Mouse (Mus musculus) gastrocnemius, postnatal 36 days (tissue): ENCODE measurements around the gene Trappc10. TPM values are rescaled to one million over a fixed set of nuclear protein-coding genes. Genes with fewer than 3 reads are reported as not detected.

Experiments used
- DNase-seq, 2 experiments: peaks; one replicate each; pipeline ENCODE4 v3.0.0; 2022
- intact Hi-C: fragments of 180-260 bp; cut with DNase I; formaldehyde crosslinking; loops from one replicate; pipeline ENCODE4 v1.15.1; 2025
- long read RNA-seq, 2 experiments: library from polyadenylated mRNA; stranded (forward); transcript quantifications; one replicate each; pipeline ENCODE4 v2.0.0; 2021
- total RNA-seq, 2 experiments: library from RNA; stranded (reverse); gene quantifications; 2 replicates each; pipeline ENCODE4 v1.2.3; 2021

The Trappc10 gene
- total RNA-seq: 10 to 100 TPM; 32.7 to 33.1 TPM
- long read RNA-seq, experiment 1, partial matches to known transcripts: 1 of 5 reads
- long read RNA-seq, experiment 1, other reads (novel, unspliced or antisense): 4 of 5 reads
- long read RNA-seq, experiment 2, partial matches to known transcripts: 0 of 2 reads
- long read RNA-seq, experiment 2, other reads (novel, unspliced or antisense): 2 of 2 reads

DNA sequence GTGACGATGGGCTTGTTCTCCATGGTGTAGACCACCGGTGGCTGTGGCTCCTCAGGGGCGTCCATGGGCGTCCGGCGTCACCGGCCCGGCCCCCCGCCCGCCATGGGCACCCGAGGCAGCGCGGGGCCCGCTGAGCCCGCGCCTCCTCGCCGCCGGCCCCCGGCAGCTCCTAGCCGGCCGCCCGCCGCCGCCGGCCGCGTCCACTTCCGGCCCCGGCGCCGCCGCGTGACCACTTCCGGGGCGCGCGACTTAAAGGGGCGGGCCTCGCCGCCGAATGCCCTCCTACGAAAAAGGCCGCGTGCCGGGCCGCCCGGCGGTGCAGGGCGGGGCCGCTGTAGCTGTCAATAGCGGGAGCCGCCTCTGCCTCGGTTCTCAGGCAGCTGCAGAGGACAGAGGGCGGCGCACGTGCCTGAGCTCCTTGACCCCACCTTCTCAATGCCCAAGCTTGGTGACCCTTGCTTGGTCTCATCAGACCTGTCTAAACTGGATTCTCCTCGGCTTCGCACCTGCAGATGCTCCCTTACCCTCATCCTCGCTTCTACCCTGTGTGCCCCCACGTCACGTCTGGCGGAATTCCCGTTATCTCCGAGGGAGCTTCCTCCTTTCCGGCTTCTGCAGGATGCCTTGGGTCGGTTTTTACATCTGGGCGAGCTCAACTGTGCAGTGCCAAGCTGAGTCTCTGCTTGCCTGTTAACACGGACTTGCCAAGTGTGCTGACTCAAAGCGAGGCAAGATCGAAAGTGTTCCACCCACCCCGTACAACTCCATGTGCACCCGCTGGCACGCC, at the start of gene Trappc10:
TSS of gene Trappc10 (minus strand) at position 204 of the 787 bp plus-strand sequence.
- DNase-seq: peak; percentile 82 to 84
- intact Hi-C loops: no loop called here

DNA sequence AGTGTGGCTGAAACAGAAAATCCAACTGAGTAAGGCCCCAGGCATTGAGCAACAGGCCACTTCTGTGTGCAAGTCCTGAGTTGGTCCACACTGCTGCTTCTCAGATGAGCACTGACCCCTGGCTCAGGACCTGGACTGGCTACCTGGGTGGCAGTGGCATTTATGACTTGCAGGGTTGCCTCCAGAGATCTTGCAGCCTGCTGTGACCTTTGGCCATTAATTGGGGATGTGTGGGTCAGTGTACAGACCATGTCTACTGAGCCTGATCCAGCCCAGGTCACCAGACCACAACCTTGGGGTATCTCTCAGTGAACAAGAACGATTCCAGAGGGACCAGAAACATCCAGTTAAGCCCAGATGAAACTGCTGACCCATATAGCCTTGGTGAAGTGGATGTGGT, 49.1 kb upstream of the Trappc10 start:
- DNase-seq: no peak
- intact Hi-C loops: no loop called here

DNA sequence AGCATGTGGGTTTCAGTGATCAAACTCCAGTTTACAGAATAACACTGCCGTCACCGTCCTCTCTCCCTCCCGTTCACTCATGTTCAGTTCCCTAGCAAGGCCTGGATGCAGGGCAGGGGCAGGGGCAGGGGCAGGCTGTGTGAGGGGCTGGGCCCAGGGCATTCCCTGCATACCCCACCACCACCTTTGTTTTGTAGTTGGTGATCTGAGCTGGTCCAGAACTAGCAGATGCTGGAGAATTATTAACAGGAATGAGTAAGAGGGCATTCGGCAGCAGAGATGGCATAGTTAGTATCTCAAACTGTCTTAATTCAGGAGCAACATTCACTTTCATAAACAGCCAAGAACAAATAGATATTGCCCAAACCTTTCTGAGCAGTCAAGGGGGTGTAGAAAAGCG, 47.9 kb upstream of the Trappc10 start:
- intact Hi-C loops: no loop called here
- no peak for DNase-seq

DNA sequence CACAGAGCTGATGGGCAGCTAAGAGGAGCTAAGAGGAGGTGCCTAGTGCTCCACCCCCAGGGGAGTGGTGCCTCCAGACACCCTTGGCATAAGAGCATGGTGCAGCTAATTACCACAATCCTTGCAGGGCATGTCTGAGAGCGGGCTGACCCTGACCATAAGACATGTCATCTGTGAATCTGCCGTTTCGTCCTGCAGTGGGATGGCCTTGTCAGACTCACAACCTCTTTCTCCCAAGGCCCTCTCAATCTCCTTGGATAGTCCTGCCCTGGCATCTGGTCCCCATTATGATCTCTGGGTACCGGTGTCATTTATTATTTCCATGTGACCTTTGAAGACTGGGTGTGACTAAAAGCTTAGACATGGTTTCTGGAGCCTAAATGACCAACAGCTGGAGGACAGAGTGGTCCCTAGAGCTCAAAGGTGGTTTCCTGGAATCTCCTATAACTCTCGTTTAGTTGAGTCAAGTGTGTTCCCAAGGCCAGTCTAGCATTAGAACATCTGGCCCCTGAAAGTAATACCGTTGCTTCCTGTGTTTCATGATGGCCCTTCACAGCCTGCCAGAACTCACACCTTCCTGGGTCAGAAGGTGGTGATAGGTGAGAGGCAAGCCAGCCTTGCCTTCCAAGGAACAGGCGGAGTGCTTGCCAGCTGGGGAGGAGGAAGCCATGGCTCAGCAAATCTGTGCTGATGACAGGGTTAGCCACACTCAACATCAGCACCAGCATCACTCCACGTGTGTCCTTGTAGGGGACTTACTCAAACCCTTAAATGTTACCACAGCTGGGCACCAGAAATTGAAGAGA, 46.5 kb upstream of the Trappc10 start:
- intact Hi-C loops: no loop called here
- DNase-seq: no peak

DNA sequence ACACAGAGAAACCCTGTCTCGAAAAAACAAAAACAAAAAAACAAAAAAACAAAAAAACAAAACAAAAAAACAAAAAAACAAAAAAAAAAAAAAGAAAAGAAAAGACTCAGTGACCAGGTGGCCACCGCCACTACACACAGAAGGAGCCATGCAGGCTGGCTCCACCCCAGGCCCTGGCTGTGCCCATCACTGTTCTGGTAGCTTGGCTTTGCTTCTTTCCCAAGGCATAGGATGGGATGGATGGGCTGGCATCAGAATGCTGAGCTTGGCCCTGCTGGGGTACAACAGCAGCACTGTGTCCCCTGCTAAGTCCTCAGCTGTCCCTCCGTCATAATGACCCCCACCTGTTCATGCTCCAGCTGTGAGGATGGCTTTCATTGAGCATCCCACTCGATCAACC, 44.5 kb upstream of the Trappc10 start:
- intact Hi-C loops: no loop called here
- no peak for DNase-seq

DNA sequence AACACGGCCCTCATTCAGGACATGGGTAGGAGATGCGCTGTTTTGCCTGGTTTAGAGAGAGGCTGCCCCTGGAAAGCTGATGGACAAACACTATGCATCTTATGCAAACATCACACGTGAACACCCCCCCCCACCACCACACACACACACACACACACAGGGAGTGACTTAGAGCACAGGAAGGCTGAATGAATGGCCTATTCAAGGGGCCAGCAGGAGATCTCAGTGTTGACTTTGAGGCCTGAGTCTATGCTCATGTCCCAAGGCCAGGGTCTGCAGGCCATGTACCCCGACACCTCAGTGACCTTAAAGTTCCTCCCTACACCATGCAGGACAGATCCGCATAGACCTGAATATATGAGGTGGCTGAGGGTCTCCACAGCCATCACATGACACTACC, 43.7 kb upstream of the Trappc10 start:
- intact Hi-C loops: no loop called here
- no peak for DNase-seq

DNA sequence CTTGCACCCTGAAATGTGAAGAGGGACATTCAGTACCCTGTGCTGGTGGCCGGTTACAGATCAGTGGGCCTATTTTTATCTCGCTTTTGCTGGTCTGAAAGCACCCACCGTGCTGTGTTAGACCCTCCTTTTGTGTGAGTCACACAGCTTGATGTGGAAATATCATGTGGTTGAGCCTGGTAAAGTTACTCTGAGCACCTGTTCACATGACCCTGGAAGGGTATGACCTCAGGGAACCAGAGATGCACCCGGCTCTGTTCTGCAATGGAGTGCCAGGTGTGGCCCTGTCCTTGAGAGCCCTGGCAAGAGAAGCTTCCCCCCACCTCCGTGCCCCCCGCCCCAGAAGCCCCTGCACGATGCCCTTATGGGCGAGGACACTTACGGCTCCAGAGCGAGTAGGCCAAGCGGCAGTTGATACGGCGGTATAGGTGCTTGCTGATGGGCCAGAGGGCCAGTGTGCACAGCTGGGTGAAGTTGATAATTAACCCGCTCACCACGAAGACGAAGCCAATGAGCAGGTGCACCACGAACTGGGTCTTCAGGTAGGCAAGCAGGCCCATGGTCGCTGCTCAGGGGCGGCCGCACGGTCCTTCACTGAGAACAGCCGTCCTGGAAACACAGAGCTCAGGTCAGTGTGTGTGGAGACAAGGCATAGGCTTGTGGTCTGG, 43.2 kb upstream of the Trappc10 start:
- DNase-seq: no peak
- intact Hi-C loops: no loop called here

DNA sequence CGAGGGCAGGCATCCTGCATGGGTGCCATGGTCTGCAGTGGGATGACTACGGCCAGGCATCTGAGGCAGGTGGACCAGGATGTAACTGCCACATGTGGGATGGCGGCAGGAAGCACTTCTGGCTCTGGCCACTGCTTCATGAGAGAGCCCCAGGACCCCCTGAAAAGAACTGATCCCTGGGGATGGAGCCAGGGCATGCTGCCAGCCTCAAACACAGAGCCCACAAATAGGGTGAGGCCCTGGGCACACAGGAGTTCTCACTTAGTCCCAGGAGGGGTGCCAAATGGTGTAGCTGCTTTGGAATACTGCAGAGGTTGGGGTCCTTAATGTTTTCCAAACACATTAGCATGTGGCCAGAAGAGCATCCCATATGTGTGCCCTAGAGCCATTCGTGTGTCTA, 41.5 kb upstream of the Trappc10 start:
- intact Hi-C loops: no loop called here
- DNase-seq: no peak

DNA sequence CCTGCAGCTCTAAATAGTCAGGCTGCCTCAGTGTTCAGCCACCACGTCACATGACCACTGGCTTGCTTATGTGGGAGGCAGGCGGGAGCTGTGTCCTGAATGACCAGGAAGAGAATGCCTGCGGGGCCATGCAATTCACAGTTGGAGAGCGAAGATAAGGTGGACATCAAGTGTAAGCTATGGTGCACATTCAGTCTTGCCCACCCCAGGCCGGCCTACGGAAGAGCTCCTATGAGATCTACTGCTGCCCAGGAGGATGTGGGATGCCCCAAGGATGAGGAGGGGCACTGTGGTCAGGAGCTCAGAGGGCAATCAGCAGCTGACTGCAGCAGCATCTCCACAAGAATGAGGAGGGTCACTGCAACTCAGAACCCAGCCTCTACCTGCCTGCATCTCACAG, 41.0 kb upstream of the Trappc10 start:
- DNase-seq: no peak
- intact Hi-C loops: no loop called here

DNA sequence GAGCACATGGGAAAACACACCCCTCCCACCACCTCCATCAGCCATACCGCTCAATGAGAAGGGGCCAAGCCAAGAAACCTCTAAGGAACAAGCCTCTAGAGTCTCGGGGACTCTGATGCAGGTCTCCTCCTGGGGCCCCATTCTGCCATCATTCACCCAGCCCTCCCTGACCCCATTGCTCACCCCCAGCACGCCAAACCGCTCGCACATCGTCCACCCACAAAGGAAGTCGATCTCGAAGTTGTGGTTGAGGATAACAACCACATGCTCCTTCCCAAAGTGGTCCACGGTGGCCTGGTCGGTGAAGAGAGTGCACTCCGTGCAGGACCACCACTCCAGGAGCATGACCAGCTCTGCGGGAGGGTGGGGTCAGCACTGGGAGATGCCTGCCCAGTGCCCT, 40.4 kb upstream of the Trappc10 start:
- no peak for DNase-seq
- intact Hi-C loops: no loop called here

DNA sequence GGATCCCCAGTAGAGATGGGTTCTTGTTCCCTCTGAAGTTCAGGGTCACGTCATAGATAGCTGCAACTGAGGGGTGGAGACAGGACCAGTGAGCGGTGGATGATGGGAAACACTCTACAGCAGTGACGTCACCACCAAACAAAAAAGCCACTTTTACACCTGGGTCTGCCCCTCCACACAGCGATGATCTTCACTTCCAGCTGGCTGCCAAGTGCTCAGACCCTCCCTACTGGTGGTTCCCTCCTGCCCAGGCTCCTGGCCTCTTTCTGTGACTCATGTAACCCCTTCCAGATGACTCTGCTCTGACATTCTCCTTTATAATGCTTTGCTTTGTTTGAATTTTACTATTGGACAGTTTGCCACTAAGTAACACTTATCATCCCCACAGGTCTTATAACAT, 38.0 kb upstream of the Trappc10 start:
- DNase-seq: no peak
- intact Hi-C loops: no loop called here

DNA sequence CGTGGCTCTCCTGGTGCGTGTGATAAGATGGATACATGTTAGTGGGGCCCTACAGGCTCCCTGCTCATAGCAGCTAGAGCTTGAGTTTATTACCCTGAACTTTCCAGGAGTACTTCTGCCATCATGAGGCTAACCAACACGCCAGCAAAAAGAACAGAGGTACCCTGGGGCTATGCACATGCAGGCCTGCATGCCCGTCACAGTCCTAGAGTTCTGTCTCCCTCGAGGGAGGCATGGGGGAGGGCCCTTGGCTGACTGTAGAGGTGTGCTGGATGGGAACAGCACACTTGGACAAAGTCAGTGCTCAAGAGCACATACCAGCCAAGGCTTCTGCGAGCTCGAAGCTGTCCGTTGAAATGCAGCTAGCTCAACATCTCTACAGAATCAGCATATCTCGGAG, 36.0 kb upstream of the Trappc10 start:
- no peak for DNase-seq
- intact Hi-C loops: no loop called here

DNA sequence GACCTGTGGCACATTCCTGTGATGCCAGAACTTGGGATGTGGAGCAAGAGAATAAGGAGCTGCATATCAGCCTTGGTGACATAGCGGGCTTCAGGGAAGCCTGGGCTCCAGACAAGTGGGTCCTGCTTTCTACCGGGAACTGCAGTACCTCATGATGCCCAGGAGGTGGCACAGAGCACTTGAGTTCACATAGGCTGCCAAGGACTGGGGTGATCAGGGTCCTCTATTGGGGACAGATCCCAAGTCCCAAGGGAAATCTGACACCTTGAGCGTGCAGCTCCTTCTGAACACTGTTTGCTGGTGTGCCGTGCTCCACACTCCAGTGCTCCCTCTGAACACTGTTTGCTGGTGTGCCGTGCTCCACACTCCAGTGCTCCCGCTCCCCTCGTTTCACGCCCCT, 34.8 kb upstream of the Trappc10 start:
- intact Hi-C loops: loop anchor here (2.0 kb wide), 1 partner anchor 114 kb away; no protein-coding TSS in a partner anchor
- no peak for DNase-seq

DNA sequence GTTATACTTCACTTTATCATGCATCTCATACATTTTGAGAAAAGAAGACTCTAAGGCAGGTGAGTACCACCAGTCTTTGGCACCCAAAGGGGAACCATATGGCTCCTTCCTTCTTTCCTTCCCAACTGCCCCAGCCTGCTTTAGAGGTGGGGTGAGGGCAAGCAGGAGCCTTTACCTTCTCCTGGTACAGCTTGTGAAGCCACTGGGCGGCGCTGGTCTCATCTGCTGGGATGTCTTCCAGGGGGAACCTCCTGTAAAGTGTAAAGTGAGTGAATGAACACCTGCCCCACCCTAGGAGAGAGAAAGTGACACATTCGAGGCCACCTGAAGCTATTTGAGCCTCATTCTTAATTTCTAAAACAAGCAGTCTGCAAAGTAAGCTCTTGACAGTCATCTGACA, 33.4 kb upstream of the Trappc10 start:
- no peak for DNase-seq
- intact Hi-C loops: loop anchor here (2.0 kb wide), 1 partner anchor 115 kb away; no protein-coding TSS in a partner anchor

DNA sequence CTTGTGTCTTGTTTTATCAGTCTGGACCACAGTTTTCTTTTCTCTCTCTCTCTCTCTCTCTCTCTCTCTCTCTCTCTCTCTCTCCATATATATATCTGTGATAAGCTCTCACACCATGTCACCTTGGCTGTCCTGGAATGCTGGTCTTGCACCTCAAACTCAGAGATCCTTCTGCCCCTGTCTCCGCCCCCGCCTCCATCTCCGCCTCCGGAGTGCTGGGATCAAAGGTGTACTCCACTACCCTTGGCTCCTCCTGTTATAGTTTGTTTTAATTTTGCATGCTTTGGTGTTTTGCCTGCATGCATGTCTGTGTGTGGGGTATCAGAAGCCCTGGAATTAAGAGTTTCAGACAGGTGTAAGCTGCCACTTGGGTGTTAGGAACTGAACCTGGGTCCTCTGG, 31.8 kb upstream of the Trappc10 start:
- DNase-seq: no peak
- intact Hi-C loops: no loop called here

DNA sequence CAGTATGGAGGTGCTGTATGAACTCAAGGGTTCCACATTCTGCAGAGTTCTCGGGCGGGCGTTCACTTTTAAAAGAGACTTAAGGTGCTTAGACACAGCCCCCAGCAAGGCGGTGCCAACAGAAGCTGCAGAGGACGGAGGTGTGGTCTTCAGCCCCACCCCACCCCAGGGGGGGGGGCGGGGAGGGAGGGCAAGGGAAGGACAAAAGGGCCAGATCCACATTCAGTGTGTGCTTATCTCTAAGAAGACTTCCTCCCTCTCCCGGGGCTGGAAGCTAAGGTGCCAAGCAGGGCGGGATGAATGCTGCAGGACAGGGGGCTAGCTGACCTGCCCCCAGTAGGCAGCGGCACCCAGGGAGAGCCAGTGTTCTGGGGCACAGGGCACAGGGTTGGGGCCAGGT, 28.5 kb upstream of the Trappc10 start:
- intact Hi-C loops: no loop called here
- DNase-seq: no peak

DNA sequence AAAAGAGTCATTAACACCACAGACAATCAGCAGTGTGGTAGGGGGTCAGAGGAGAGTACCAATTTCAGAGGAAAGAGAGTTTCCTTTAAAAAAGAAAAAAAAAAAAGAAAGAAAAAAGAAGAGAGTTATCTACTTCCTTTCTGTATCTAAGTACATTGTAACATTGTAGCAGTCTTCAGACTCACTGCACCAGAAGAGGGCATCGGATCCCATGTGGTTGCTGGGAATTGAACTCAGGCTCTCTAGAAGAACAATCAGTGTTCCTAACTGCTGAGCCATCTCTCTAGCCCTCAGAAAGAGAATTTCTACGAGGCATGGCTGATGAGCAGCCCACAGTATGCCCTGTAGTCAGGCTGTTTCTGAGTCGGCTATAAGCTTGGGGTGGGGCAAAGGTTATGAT, 21.4 kb upstream of the Trappc10 start:
- intact Hi-C loops: no loop called here
- DNase-seq: no peak

DNA sequence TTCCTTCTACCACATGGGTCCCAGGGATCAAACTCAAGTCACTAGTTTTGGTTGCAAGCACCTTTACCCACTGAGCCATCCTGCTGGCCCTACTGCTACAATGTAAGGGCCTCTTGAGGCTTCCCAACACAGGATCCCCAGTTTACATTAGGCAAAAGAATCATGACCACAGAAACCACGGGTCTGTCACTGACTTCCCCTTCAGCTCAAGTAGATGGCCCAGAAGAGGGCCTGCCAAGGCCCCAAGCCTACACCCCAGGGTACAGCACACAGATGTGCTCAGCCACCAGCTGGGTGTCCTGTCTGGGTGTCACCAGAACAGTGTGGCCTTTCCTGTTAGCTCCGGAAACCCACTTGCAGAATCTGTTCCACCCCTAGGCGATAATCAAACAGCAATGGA, 20.3 kb upstream of the Trappc10 start:
- intact Hi-C loops: no loop called here
- DNase-seq: no peak

DNA sequence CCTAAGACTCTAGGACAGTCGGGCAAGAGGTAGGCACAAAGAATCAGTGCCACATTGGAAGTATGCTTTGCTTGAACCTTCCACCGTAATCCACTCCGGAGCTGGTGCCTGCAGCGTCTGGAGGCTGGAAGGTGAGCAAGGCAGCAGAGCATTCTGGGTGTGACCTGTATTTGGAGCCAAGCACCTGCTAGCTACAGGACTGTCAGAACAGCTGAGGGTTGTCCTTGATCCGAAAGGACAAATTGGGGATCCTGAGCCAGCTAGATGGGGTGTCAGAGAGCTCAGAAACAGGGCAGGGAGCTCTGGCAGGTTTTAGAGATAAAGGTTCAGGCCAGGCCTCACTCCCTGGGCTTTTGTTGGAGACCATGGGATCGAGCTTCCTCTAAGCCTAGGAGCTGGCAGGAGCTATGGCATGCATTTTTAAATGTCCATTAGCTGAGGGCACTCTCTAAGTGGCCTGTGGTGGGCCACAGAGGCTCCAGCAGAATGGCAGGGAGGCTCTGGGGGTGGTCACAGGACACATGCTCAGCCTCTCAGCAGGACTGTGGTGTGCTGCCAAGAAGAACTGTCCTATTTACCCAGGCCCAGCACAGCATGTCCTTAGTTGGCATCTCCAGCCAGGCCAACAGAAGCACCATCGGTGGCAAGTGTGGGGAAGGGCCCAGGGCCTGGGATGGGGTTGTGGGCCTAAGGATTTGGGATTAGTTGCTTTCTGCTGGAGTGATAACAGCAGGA, 16.6 kb upstream of the Trappc10 start:
- intact Hi-C loops: no loop called here

DNA sequence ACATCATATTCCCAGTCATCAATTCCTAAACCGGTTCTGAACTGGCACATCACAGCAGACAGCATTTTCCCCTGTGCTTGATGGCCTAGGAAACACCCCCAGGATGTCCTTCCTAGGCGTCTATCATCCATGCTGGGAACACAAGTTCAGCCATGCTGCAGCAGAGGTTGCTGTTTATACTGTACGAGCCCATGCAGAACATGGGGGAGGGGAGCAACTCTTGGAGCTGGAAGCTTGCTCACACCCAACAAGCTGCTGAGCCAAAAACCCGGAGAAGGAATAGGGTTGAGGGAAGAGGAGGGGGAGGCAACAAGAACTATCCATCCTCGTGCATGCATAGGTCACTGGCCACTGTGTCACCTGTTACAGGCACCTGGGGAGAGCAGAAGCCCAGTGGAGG, 15.9 kb upstream of the Trappc10 start:
- no peak for DNase-seq
- intact Hi-C loops: no loop called here

More for the DNA sequence above, 16.6 kb upstream of the Trappc10 start:
- no peak for DNase-seq
